Mouse (Mus musculus) stomach, embryonic 16.5 days (tissue): ENCODE measurements around the gene Ssh3. TPM values are rescaled to one million over a fixed set of nuclear protein-coding genes. Genes with fewer than 3 reads are reported as not detected.

Experiments used
- ATAC-seq: fragments of 200-750 bp; cut with Nextera tagmentation; 2 replicates; pipeline ENCODE4 v1.8.0; 2017; ENCODE audit warnings: moderate number of reproducible peaks, moderate TSS enrichment; ENCODE audit not compliant: insufficient read depth, low FRiP score
- H3K27ac ChIP-seq: fragments of 300-500 bp; sonication (generic); 2 replicates; pipeline ENCODE4 v1.5.1; 2014; ENCODE audit warnings: low read length
- H3K27me3 ChIP-seq: fragments of 300-500 bp; sonication (generic); 2 replicates; pipeline ENCODE4 v1.6.1; 2014; ENCODE audit warnings: low read length, control low read depth, mixed read lengths; ENCODE audit not compliant: control insufficient read depth, insufficient read depth
- H3K36me3 ChIP-seq: fragments of 300-500 bp; sonication (generic); 2 replicates; pipeline ENCODE4 v1.6.1; 2014; ENCODE audit warnings: low read length; ENCODE audit not compliant: control insufficient read depth, insufficient read depth
- H3K4me1 ChIP-seq: fragments of 300-500 bp; sonication (generic); 2 replicates; pipeline ENCODE4 v1.6.1; 2014; ENCODE audit warnings: low read length, control low read depth, mixed read lengths; ENCODE audit not compliant: control insufficient read depth, insufficient read depth
- H3K4me2 ChIP-seq: fragments of 300-500 bp; sonication (generic); 2 replicates; pipeline ENCODE4 v1.6.1; 2014; ENCODE audit warnings: low read depth, low read length, mixed read lengths
- H3K4me3 ChIP-seq: fragments of 300-500 bp; sonication (generic); replicated peaks from 2 replicates; pipeline ENCODE4 v1.5.1; 2014; ENCODE audit warnings: mild to moderate bottlenecking, low read length
- H3K9ac ChIP-seq: fragments of 300-500 bp; sonication (generic); 2 replicates; pipeline ENCODE4 v1.6.1; 2014; ENCODE audit warnings: low read length
- H3K9me3 ChIP-seq: fragments of 300-500 bp; sonication (generic); replicated peaks from 2 replicates; pipeline ENCODE4 v1.6.1; 2016; ENCODE audit warnings: low read length, control low read depth; ENCODE audit not compliant: control insufficient read depth
- WGBS: fragments of 180-500 bp; shearing (Covaris S2); extraction: QIAGEN DNeasy Blood & Tissue Kit; methylation state at CpG from one replicate; pipeline ENCODE4 v1.1.7; 2014; 5-methylcytosine and 5-hydroxymethylcytosine counted together
- polyA plus RNA-seq: library from polyadenylated mRNA; unstranded; fragments of >200 nt; fragmentation: Nextera tagmentation; extraction: Ambion mirVana; gene quantifications from 2 replicates; pipeline ENCODE4 v1.2.1, GENCODE M21; 2015

Gene Ssh3
- polyA plus RNA-seq, 1 experiment from 2014 or later, result 44.5 TPM

DNA sequence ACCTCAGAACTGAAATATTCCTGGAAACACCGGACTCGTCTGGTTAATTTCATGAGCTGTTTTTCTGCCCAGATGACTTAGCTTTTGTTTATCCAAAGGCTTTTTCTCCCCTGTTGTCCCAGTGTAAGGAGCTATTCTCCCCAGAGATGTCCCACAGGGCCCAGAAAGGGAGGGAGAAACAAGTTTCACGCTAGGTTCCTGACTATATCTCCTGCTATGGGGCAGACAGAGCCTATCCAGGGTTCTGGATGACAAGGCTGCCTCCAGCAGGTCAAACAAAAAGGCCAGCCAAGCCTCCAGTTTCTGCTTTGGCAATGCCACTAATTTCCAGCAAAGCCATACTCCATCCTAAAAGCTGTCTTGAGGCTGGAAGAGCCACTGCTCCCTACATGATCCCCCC lies 51.1 kb downstream of the Ssh3 start:
- Histone ChIP-seq H3K9ac (no peak overlapping the region), H3K27me3 (no peaks in the 10 kb centered on the region), H3K36me3 (no peaks in the 10 kb centered on the region), H3K4me1 (peaks cover 75% of the 10 kb centered on the region), H3K4me3 (no peak overlapping the region), H3K27ac (peak overlapping the region; percentile 79), H3K4me2 (0 out of 2 replicates have a peak overlapping the region, but pooled peaks have one; percentile 92), H3K9me3 (no peaks in the 10 kb centered on the region)
- no peak for ATAC-seq
- WGBS, result 36% methylated on average over 3 of the region's 3 CpGs

DNA sequence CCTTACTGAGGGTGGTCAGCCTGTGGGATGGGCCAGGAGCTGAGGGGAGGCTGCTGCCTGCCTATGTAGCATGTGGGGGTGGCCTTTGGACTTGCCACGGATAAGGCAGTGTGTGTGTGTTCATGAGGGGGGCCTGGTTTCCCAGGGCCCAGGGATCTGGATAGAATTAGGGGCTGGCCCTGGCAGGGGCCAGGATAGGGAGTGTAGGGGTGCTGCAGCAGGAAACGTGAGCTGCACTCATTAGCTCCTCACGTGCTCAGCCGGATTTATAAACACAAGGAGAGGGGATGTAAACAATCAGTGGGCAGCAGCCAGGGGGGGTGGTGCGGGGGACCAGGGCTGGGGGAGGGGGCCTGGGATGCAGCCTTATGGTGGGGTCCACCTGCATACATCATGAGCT lies 51.8 kb downstream of the Ssh3 start:
- peak overlapping the region; percentile 92 for H3K4me2 ChIP-seq
- peaks cover 75% of the 10 kb centered on the region for H3K4me1 ChIP-seq
- H3K4me3 ChIP-seq, result no peak overlapping the region
- peak overlapping the region; percentile 58 for H3K9ac ChIP-seq
- no peaks in the 10 kb centered on the region for H3K36me3 ChIP-seq
- no peaks in the 10 kb centered on the region for H3K9me3 ChIP-seq
- WGBS, result 10% methylated on average over 5 of the region's 5 CpGs
- ATAC-seq, result peak; percentile 11; the same call in 1 of the 2 replicates
- peak overlapping the region; percentile 79 for H3K27ac ChIP-seq
- H3K27me3 ChIP-seq, result no peaks in the 10 kb centered on the region

GRCm38 (mm10) chr19:4216041-4216685 lies 52.8 kb downstream of the Ssh3 start:
- peak overlapping the region; percentile 58 for H3K9ac ChIP-seq

GRCm38 (mm10) chr19:4215451-4215840 lies 53.5 kb downstream of the Ssh3 start:
- Histone ChIP-seq H3K36me3 (no peaks in the 10 kb centered on the region), H3K9me3 (no peaks in the 10 kb centered on the region), H3K9ac (peak overlapping the region; percentile 96), H3K4me3 (peak overlapping the region; percentile 80), H3K27me3 (no peaks in the 10 kb centered on the region), H3K4me2 (peak overlapping the region; percentile 92), H3K27ac (peak overlapping the region; percentile 95), H3K4me1 (peaks cover 66% of the 10 kb centered on the region)
- WGBS, result under 1% methylated on average over 20 of the region's 21 CpGs
- no peak for ATAC-seq

More at GRCm38 (mm10) chr19:4216041-4216685, 52.8 kb downstream of the Ssh3 start:
- no peaks in the 10 kb centered on the region for H3K36me3 ChIP-seq
- H3K4me2 ChIP-seq, result peak overlapping the region; percentile 92
- H3K27me3 ChIP-seq, result no peaks in the 10 kb centered on the region
- 20% methylated on average over 14 of the region's 14 CpGs for WGBS
- ATAC-seq, result 0 out of 2 replicates have a peak, but pooled peaks have one; percentile 8
- peaks cover 72% of the 10 kb centered on the region for H3K4me1 ChIP-seq
- peak overlapping the region; percentile 79 for H3K27ac ChIP-seq
- H3K4me3 ChIP-seq, result peak overlapping the region; percentile 28
- H3K9me3 ChIP-seq, result no peaks in the 10 kb centered on the region

DNA sequence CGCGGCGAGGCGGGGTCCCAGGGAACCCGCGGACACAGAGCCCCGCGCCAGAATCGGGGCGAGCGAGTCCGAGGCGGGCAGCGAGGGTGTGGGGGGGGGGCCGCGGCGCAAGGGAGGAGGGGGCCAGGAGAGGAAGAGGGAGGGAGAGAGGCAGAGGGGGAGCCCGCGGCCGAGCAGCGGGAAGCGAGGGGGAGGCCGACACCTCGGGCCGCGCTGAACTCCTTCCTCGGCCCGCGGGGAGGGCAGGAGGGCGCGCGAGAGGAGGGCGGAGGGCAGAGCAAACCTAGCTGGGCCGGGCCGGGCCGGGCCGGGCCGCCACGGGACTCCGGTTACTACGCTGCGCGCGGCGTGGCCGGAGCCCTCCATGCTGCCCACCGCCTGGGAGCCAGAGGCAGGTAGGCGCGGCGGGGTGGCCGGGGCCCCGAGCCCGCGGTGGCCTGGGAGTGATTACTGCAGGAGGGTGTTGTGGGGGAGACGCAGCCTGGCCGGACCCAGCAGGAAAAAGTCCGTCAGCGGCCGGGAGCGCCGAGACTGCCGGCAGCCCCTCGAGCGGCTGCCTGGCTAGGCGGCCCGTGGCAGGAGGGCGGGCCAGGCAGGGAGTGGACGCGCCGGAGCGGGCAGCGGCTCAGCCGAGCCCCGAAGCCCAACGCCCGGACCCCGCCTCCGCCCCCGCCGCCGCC lies 54.1 kb downstream of the Ssh3 start:
- Histone ChIP-seq H3K9ac (peak overlapping the region; percentile 96), H3K4me2 (peak overlapping the region; percentile 92), H3K4me1 (peaks cover 60% of the 10 kb centered on the region), H3K4me3 (peak overlapping the region; percentile 80), H3K36me3 (no peaks in the 10 kb centered on the region), H3K9me3 (no peaks in the 10 kb centered on the region), H3K27ac (peak overlapping the region; percentile 95), H3K27me3 (no peaks in the 10 kb centered on the region)
- under 1% methylated on average over 64 of the region's 81 CpGs for WGBS
- peak; percentile 34; the same call in 1 of the 2 replicates for ATAC-seq

- Histone ChIP-seq H3K27ac (peak within 1 kb of the TSS; percentile 95), H3K9ac (peak within 1 kb of the TSS; percentile 96), H3K4me3 (peak within 1 kb of the TSS; percentile 80), H3K4me1 (peaks cover 54% of the 10 kb centered on the region), H3K36me3 (no peaks in the 10 kb centered on the region), H3K27me3 (no peaks in the 10 kb centered on the region), H3K9me3 (no peaks in the 10 kb centered on the region), H3K4me2 (peak within 1 kb of the TSS; percentile 92)
- under 1% methylated on average over 49 of the region's 49 CpGs for WGBS
- peak; percentile 61 for ATAC-seq
These were observed 54.8 kb downstream of the Ssh3 start, which contains the start of the genes Clcf1 and AC109138.7 for GRCm38 (mm10) chr19:4214071-4214770. TSS of gene Clcf1 (plus strand) at chr19:4214238. TSS of gene AC109138.7 (plus strand) at chr19:4214357.

DNA sequence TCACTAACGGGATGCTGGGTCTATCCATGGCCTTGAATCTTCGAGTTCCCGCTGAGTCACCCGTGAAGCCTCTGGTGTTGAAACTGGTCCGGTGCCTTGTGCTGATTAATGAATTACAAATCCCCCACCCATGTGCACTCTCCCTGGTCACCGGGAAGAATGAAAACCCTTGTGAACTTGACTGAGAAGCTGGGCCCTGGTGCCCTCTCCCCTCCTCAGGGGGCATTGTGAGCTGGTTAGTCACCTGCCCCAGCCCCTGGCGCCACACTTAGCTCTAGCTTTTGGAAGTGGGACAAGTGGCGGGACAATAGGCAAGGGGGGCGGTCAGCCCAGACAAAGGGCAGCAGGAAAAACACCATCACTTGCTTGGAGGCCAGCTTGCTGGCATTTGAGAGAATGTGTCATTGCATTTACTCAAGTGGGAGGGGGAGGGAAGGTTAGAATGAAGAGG lies 55.4 kb downstream of the Ssh3 start:
- no peaks in the 10 kb centered on the region for H3K9me3 ChIP-seq
- peak overlapping the region; percentile 96 for H3K9ac ChIP-seq
- peak overlapping the region; percentile 80 for H3K4me3 ChIP-seq
- ATAC-seq, result no peak
- no peaks in the 10 kb centered on the region for H3K36me3 ChIP-seq
- peak overlapping the region; percentile 95 for H3K27ac ChIP-seq
- peaks cover 54% of the 10 kb centered on the region for H3K4me1 ChIP-seq
- WGBS, result 13% methylated on average over 9 of the region's 9 CpGs
- H3K4me2 ChIP-seq, result peak overlapping the region; percentile 92
- no peaks in the 10 kb centered on the region for H3K27me3 ChIP-seq

DNA sequence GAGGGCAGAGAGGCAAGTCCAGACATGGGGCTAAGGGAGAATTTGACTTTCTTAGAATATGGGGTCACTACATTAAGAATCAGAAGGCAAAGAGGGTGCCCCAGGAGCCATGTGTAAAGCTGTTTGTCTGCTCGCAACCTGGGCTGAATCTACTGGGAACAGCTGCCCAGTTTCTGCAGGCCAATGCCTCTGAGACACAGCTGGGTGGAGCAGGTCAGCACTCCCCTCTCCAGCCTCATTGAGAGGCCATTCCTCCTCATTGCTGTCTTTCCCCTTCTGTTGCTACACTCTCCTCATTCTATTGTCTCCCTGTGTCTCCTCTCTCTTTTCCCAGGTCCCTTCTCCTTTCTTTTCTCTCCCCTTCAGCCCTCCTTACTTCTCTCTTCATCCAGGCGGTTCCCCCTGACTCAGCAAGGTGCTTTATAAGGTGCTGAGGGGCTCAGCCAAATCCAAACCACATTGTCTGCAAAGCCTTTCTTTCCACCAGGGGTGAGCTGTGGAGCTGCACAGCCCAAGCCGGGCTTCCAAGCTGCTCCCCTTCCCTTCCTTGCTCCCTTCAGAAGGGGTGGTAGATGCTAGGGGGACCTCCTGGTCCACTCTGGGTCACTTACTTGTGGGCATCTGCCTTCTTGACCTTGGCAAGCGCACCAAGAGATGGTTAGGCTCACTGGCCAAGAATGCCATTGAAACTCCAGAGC lies 56.9 kb downstream of the Ssh3 start:
- Histone ChIP-seq H3K4me3 (no peak overlapping the region), H3K4me1 (peaks cover 43% of the 10 kb centered on the region), H3K27ac (no peak overlapping the region), H3K27me3 (no peaks in the 10 kb centered on the region), H3K4me2 (no peak overlapping the region), H3K9ac (peak overlapping the region; percentile 6), H3K9me3 (no peaks in the 10 kb centered on the region), H3K36me3 (no peaks in the 10 kb centered on the region)
- 52% methylated on average over 4 of the region's 4 CpGs for WGBS
- ATAC-seq, result no peak
